Comparison of ENCODE assay signal across 8 mouse cellular contexts in genomic region chr1:136047432-136047831, GRCm38 (mm10). TPM values are rescaled to one million over a fixed set of nuclear protein-coding genes. Genes with fewer than 3 reads are reported as not detected.
A peak's percentile ranks its signal among the peaks of the same experiment; 100 is the strongest.
DNase-seq lines count a peak whose midpoint lies in the region; ATAC-seq and TF ChIP-seq lines count a peak whose summit lies in the region.
"Had no signal": no experiment of that assay in that cellular context is flagged by ENCODE, and none has a peak within 500 bp of the region (broad histone marks: within the 10 kb centered on the region; RNA-seq: fewer than 3 reads in every experiment).

No protein-coding gene starts in this region.

- DNase-seq in kidney, adult 2 months: peak; percentile 7
- peak; percentile 44 for DNase-seq in ES-CJ7 (ENCODE audit: low read depth, low spot score)
- DNase-seq in adipocyte (ENCODE audit: low spot score): peak; percentile 29
- peak; percentile 52 for DNase-seq in lung, postnatal 0 days (ENCODE audit: low spot score)
- DNase-seq in ovary, adult 18-20 months (ENCODE audit: low spot score): no peak
- no peak for DNase-seq in right cerebral cortex, adult 18-20 months

- ATAC-seq in kidney, embryonic 16.5 days (ENCODE audit: low FRiP score, low TSS enrichment): no peak
- ATAC-seq in lung, postnatal 0 days: 0 out of 2 replicates have a peak, but pooled peaks have one; percentile 31

- H3K4me1 ChIP-seq in kidney, adult 2 months (ENCODE audit: control insufficient read depth, insufficient read depth, low read length): no peaks in the 10 kb centered on the region
- peaks cover 8% of the 10 kb centered on the region; the same call in 1 of the 2 replicates for H3K4me1 ChIP-seq in kidney, embryonic 16.5 days (ENCODE audit: insufficient read depth, low read length)
- H3K4me1 ChIP-seq in lung, postnatal 0 days (ENCODE audit: insufficient read depth, low read depth, low read length): no peaks in the 10 kb centered on the region; the same call in 1 of the 2 replicates

- H3K4me3 ChIP-seq in kidney, adult 2 months (ENCODE audit: insufficient read depth, low read depth, low read length): no peak overlapping the region
- no peak overlapping the region for H3K4me3 ChIP-seq in kidney, embryonic 16.5 days (ENCODE audit: low read length)
- H3K4me3 ChIP-seq in lung, postnatal 0 days (ENCODE audit: low read depth, low read length): no peak overlapping the region
- H3K4me3 ChIP-seq: limb, embryonic 15.5 days had no signal

- no peaks in the 10 kb centered on the region for H3K9me3 ChIP-seq in kidney, embryonic 16.5 days (ENCODE audit: low read length)
- no peaks in the 10 kb centered on the region for H3K9me3 ChIP-seq in lung, postnatal 0 days (ENCODE audit: low read length)
- H3K9me3 ChIP-seq: limb, embryonic 15.5 days had no signal

- H3K27ac ChIP-seq in kidney, adult 2 months (ENCODE audit: insufficient read depth, low read depth, low read length): no peak overlapping the region
- no peak overlapping the region for H3K27ac ChIP-seq in kidney, embryonic 16.5 days (ENCODE audit: low read length)
- no peak overlapping the region for H3K27ac ChIP-seq in lung, postnatal 0 days (ENCODE audit: low read length)
- H3K27ac ChIP-seq: limb, embryonic 15.5 days had no signal

- H3K27me3 ChIP-seq in kidney, adult 2 months (replicated peaks; ENCODE audit: control insufficient read depth, insufficient read depth, low read length): 0 out of 2 replicates have a peak, but pooled peaks cover 2% of the 10 kb centered on the region
- H3K27me3 ChIP-seq in kidney, embryonic 16.5 days (ENCODE audit: insufficient read depth, low read length): peaks cover 31% of the 10 kb centered on the region
- H3K27me3 ChIP-seq in lung, postnatal 0 days (replicated peaks; ENCODE audit: insufficient read depth, low read length): peaks cover 26% of the 10 kb centered on the region

- no peak overlapping the region for H3K9ac ChIP-seq in kidney, embryonic 16.5 days (replicated peaks; ENCODE audit: low read length)
- no peak overlapping the region for H3K9ac ChIP-seq in lung, postnatal 0 days (replicated peaks; ENCODE audit: low read depth)
- H3K9ac ChIP-seq: limb, embryonic 15.5 days had no signal

- peak; percentile 51 for TF ChIP-seq CTCF in kidney, adult 2 months (conservative IDR thresholded peaks at IDR 0.05; ENCODE audit: insufficient read depth, insufficient read length, low read depth, low read length)
- peak; percentile 70 for TF ChIP-seq CTCF in lung, postnatal 0 days (IDR thresholded peaks at IDR 0.05)

- TF ChIP-seq POLR2A in kidney, adult 2 months (IDR thresholded peaks at IDR 0.05; ENCODE audit: low read depth, low read length): no peak

- TF ChIP-seq EP300 in lung, postnatal 0 days (IDR thresholded peaks at IDR 0.05): no peak

- H3K4me2 ChIP-seq in kidney, embryonic 16.5 days (replicated peaks; ENCODE audit: low read depth, low read length): no peak overlapping the region
- H3K4me2 ChIP-seq in lung, postnatal 0 days (replicated peaks; ENCODE audit: low read depth, low read length): no peak overlapping the region
- H3K4me2 ChIP-seq: limb, embryonic 15.5 days had no signal

- H3K36me3 ChIP-seq in kidney, adult 2 months (ENCODE audit: control insufficient read depth, insufficient read depth, low read length): no peaks in the 10 kb centered on the region
- no peaks in the 10 kb centered on the region for H3K36me3 ChIP-seq in kidney, embryonic 16.5 days (ENCODE audit: insufficient read depth, low read length)
- H3K36me3 ChIP-seq in lung, postnatal 0 days (ENCODE audit: insufficient read depth, low read length): no peaks in the 10 kb centered on the region
- H3K36me3 ChIP-seq: limb, embryonic 15.5 days had no signal

- 20% methylated on average over 2 of the region's 2 CpGs for WGBS in kidney, adult 2 months
- 6% methylated on average over 2 of the region's 2 CpGs for WGBS in kidney, embryonic 16.5 days
- WGBS in lung, postnatal 0 days: 6% methylated on average over 2 of the region's 2 CpGs

RNA-seq across cellular contexts. Expression of gene Ascl5, which starts 3.2 kb away (rescaled TPM):
- not detected in 2 replicates for polyA plus RNA-seq in kidney, adult 2 months (2012; rRNA removed)
- polyA plus RNA-seq in kidney, embryonic 16.5 days (2015; fragmentation: Nextera tagmentation; extraction: Ambion mirVana): not detected in 2 replicates
- not detected in 2 replicates for polyA plus RNA-seq in lung, postnatal 0 days (2015; fragmentation: Nextera tagmentation; extraction: Ambion mirVana)
- polyA plus RNA-seq: limb, embryonic 15.5 days had no signal

RNA-seq across cellular contexts. Expression of gene Cacna1s, which starts 5.1 kb away (rescaled TPM):
- polyA plus RNA-seq in kidney, adult 2 months (2012; rRNA removed): 0.12 and 4.3 TPM in 2 replicates
- polyA plus RNA-seq in kidney, embryonic 16.5 days (2015; fragmentation: Nextera tagmentation; extraction: Ambion mirVana): 0.36 TPM in 2 replicates
- 0.82 and 1.6 TPM in 2 replicates for polyA plus RNA-seq in lung, postnatal 0 days (2015; fragmentation: Nextera tagmentation; extraction: Ambion mirVana)

RNA-seq across cellular contexts. Expression of gene Tmem9, which starts 39.5 kb away (rescaled TPM):
- polyA plus RNA-seq in kidney, adult 2 months (2012; rRNA removed): 139 and 160 TPM in 2 replicates
- polyA plus RNA-seq in kidney, embryonic 16.5 days (2015; fragmentation: Nextera tagmentation; extraction: Ambion mirVana): 260 and 268 TPM in 2 replicates
- polyA plus RNA-seq in lung, postnatal 0 days (2015; fragmentation: Nextera tagmentation; extraction: Ambion mirVana): 99.1 and 106 TPM in 2 replicates

RNA-seq across cellular contexts. Expression of gene Igfn1, which starts 41.3 kb away (rescaled TPM):
- polyA plus RNA-seq in kidney, adult 2 months (2012; rRNA removed): 0.61 and 0.78 TPM in 2 replicates
- polyA plus RNA-seq in kidney, embryonic 16.5 days (2015; fragmentation: Nextera tagmentation; extraction: Ambion mirVana): 0.17 and 0.30 TPM in 2 replicates
- polyA plus RNA-seq in lung, postnatal 0 days (2015; fragmentation: Nextera tagmentation; extraction: Ambion mirVana): not detected in 2 replicates

Comparison
In these comparisons a context has a peak if more than half of its experiments do, and no peak if none do; other contexts are left out.
1. DNase-seq: peak in kidney, adult 2 months (single experiment), ES-CJ7 (single experiment), adipocyte (single experiment) and lung, postnatal 0 days (single experiment); none in ovary, adult 18-20 months (single experiment) and right cerebral cortex, adult 18-20 months (single experiment).